Mouse (Mus musculus): Measurements from ENCODE around the gene Fkbp6.

GRCm38 (mm10) chr5:135337575-135337974, 12.3 kb downstream of the Fkbp6 start:
- TF ChIP-seq EP300 (IDR thresholded peaks at IDR 0.05; ENCODE audit: low read depth) (no peak), CTCF (IDR thresholded peaks at IDR 0.05; ENCODE audit: low read depth) (no peak)
